Mouse (Mus musculus) stomach, embryonic 14.5 days (tissue): ENCODE measurements at regions not wholly inside any gene's neighbourhood (a gene's known extent, or its start where the extent isn't known, plus 50 kb on each side); places are given as distances from the start of the nearest gene placed in this dataset.

ENCODE experiments used
- ATAC-seq: fragments of 200-750 bp; cut with Nextera tagmentation; 2 replicates; pipeline ENCODE4 v1.8.0; 2017; ENCODE audit warnings: low read depth, moderate TSS enrichment; ENCODE audit not compliant: insufficient number of reproducible peaks, insufficient read depth, low FRiP score
- H3K27ac ChIP-seq: fragments of 300-500 bp; sonication (generic); 2 replicates; pipeline ENCODE4 v1.5.1; 2014; ENCODE audit warnings: mild to moderate bottlenecking, low read length, moderate library complexity, mixed read lengths
- H3K27me3 ChIP-seq: fragments of 300-500 bp; sonication (generic); 2 replicates; pipeline ENCODE4 v1.6.1; 2014; ENCODE audit warnings: low read length, control low read depth, mixed read lengths; ENCODE audit not compliant: control insufficient read depth, insufficient read depth
- H3K36me3 ChIP-seq: fragments of 300-500 bp; sonication (generic); 2 replicates; pipeline ENCODE4 v1.6.1; 2014; ENCODE audit warnings: mild to moderate bottlenecking, control low read depth, low read length, moderate library complexity, mixed read lengths; ENCODE audit not compliant: control insufficient read depth, insufficient read depth
- H3K4me1 ChIP-seq: fragments of 300-500 bp; sonication (generic); 2 replicates; pipeline ENCODE4 v1.6.1; 2014; ENCODE audit warnings: low read length, control low read depth, mixed read lengths; ENCODE audit not compliant: control insufficient read depth, insufficient read depth
- H3K4me2 ChIP-seq: fragments of 300-500 bp; sonication (generic); replicated peaks from 2 replicates; pipeline ENCODE4 v1.6.1; 2014; ENCODE audit warnings: low read depth, low read length, control low read depth
- H3K4me3 ChIP-seq: fragments of 300-500 bp; sonication (generic); 2 replicates; pipeline ENCODE4 v1.5.1; 2014; ENCODE audit warnings: low read depth, low read length, control low read depth
- H3K9ac ChIP-seq: fragments of 300-500 bp; sonication (generic); replicated peaks from 2 replicates; pipeline ENCODE4 v1.6.1; 2014; ENCODE audit warnings: low read depth, mild to moderate bottlenecking, control low read depth, low read length, moderate library complexity, mixed read lengths
- H3K9me3 ChIP-seq: fragments of 300-500 bp; sonication (generic); 2 replicates; pipeline ENCODE4 v1.6.1; 2016; ENCODE audit warnings: low read depth, low read length, control low read depth; ENCODE audit not compliant: control insufficient read depth
- WGBS: fragments of 180-500 bp; shearing (Covaris S2); extraction: QIAGEN DNeasy Blood & Tissue Kit; methylation state at CpG from one replicate; pipeline ENCODE4 v1.1.7; 2014; 5-methylcytosine and 5-hydroxymethylcytosine counted together

GRCm38 (mm10) chr13:111201532-111201931 lies 53.3 kb upstream of the Actbl2 start:
- Histone ChIP-seq H3K27me3 (no peaks in the 10 kb centered on the region), H3K4me2 (no peak overlapping the region), H3K9ac (no peak overlapping the region), H3K4me1 (0 out of 2 replicates have a peak, but pooled peaks cover 3% of the 10 kb centered on the region), H3K27ac (no peak overlapping the region), H3K9me3 (no peaks in the 10 kb centered on the region), H3K36me3 (no peaks in the 10 kb centered on the region), H3K4me3 (no peak overlapping the region)
- 92% methylated on average over 3 of the region's 3 CpGs for WGBS
- no peak for ATAC-seq

- no peak overlapping the region for H3K4me3 ChIP-seq
- H3K27me3 ChIP-seq, result no peaks in the 10 kb centered on the region
Observed at GRCm38 (mm10) chr13:111204580-111205285, 50.1 kb upstream of the Actbl2 start.

More at GRCm38 (mm10) chr13:111204580-111205285, 50.1 kb upstream of the Actbl2 start:
- 0 out of 2 replicates have a peak, but pooled peaks cover 3% of the 10 kb centered on the region for H3K4me1 ChIP-seq
- no peak for ATAC-seq
- no peak overlapping the region for H3K9ac ChIP-seq
- no peaks in the 10 kb centered on the region for H3K36me3 ChIP-seq
- H3K9me3 ChIP-seq, result no peaks in the 10 kb centered on the region
- 73% methylated on average over 11 of the region's 11 CpGs for WGBS
- H3K27ac ChIP-seq, result no peak overlapping the region
- no peak overlapping the region for H3K4me2 ChIP-seq
